Mouse (Mus musculus) liver, embryonic 14.5 days (tissue): ENCODE measurements around the gene Fuz. TPM values are rescaled to one million over a fixed set of nuclear protein-coding genes. Genes with fewer than 3 reads are reported as not detected.

ENCODE experiments used
- ATAC-seq: fragments of 200-750 bp; cut with Nextera tagmentation; 2 replicates; pipeline ENCODE4 v1.8.0; 2017; ENCODE audit warnings: moderate number of reproducible peaks, mild to moderate bottlenecking, moderate library complexity; ENCODE audit not compliant: insufficient read depth
- DNase-seq, 3 experiments: peaks; one replicate each; pipeline ENCODE4 v3.0.0-alpha.2; 2012 to 2013; ENCODE audit warnings: low read depth in 3 of 3, low spot score in 3 of 3
- H3K27ac ChIP-seq: fragments of 300-500 bp; sonication (generic); 2 replicates; pipeline ENCODE4 v1.5.1; 2014; ENCODE audit warnings: moderate library complexity, mild to moderate bottlenecking, control low read depth, inconsistent platforms
- H3K27me3 ChIP-seq: fragments of 300-500 bp; sonication (generic); 2 replicates; pipeline ENCODE4 v1.6.1; 2014; ENCODE audit warnings: mild to moderate bottlenecking, low read length, moderate library complexity; ENCODE audit not compliant: control insufficient read depth, insufficient read depth
- H3K36me3 ChIP-seq: fragments of 300-500 bp; sonication (generic); replicated peaks from 2 replicates; pipeline ENCODE4 v1.6.1; 2014; ENCODE audit warnings: low read depth; ENCODE audit not compliant: control insufficient read depth, insufficient read depth
- H3K4me1 ChIP-seq, 2 experiments: fragments of 200-500 bp in 1 of 2; fragments of 300-500 bp in 1 of 2; sonication (generic) in 1 of 2; replicated peaks; 2 replicates each; pipeline ENCODE4 v1.6.1; 2012 to 2014; ENCODE audit warnings: antibody characterized with exemption in 1 of 2, inconsistent platforms in 1 of 2, low read length in 1 of 2; ENCODE audit not compliant: control insufficient read depth in 2 of 2, insufficient read depth in 2 of 2
- H3K4me2 ChIP-seq: fragments of 300-500 bp; sonication (generic); 2 replicates; pipeline ENCODE4 v1.6.1; 2014; ENCODE audit warnings: low read depth, mild to moderate bottlenecking, control low read depth, moderate library complexity
- H3K4me3 ChIP-seq, 2 experiments: fragments of 200-500 bp in 1 of 2; fragments of 300-500 bp in 1 of 2; sonication (generic) in 1 of 2; 2 replicates each; pipeline ENCODE4 v1.5.1; 2012 to 2014; ENCODE audit warnings: low read depth in 2 of 2, low read length in 2 of 2, mild to moderate bottlenecking in 2 of 2, control low read depth in 1 of 2, inconsistent platforms in 1 of 2, moderate library complexity in 1 of 2; ENCODE audit not compliant: insufficient read depth in 1 of 2
- H3K9ac ChIP-seq: fragments of 300-500 bp; sonication (generic); replicated peaks from 2 replicates; pipeline ENCODE4 v1.6.1; 2014; ENCODE audit warnings: mild to moderate bottlenecking, control low read depth, moderate library complexity
- H3K9me3 ChIP-seq: fragments of 300-500 bp; sonication (generic); 2 replicates; pipeline ENCODE4 v1.6.1; 2016; ENCODE audit warnings: low read length, mixed read lengths; ENCODE audit not compliant: control insufficient read depth
- CTCF ChIP-seq: IDR thresholded peaks from 2 replicates; pipeline ENCODE4 v1.5.1; 2016; ENCODE audit warnings: antibody characterized with exemption, low read depth, control low read depth
- EP300 ChIP-seq: IDR thresholded peaks from 2 replicates; pipeline ENCODE4 v1.6.1; 2016; ENCODE audit warnings: antibody characterized with exemption, low read depth
- WGBS: fragments of 180-500 bp; shearing (Covaris S2); extraction: QIAGEN DNeasy Blood & Tissue Kit; methylation state at CpG from one replicate; pipeline ENCODE4 v1.1.7; 2014; ENCODE audit not compliant: insufficient replicate concordance; 5-methylcytosine and 5-hydroxymethylcytosine counted together
- polyA plus RNA-seq, 2 experiments: library from polyadenylated mRNA; depleted of rRNA in 1 of 2; stranded (reverse) in 1 of 2; unstranded in 1 of 2; fragments of >200 nt; fragmentation: Nextera tagmentation in 1 of 2; extraction: Ambion mirVana in 1 of 2; gene quantifications; 2 replicates each; pipeline versions ENCODE4 v1.2.1 to v1.2.3; 2012 to 2014

The Fuz gene
- polyA plus RNA-seq, 2 experiments = 5.0 to 5.9 TPM

DNA sequence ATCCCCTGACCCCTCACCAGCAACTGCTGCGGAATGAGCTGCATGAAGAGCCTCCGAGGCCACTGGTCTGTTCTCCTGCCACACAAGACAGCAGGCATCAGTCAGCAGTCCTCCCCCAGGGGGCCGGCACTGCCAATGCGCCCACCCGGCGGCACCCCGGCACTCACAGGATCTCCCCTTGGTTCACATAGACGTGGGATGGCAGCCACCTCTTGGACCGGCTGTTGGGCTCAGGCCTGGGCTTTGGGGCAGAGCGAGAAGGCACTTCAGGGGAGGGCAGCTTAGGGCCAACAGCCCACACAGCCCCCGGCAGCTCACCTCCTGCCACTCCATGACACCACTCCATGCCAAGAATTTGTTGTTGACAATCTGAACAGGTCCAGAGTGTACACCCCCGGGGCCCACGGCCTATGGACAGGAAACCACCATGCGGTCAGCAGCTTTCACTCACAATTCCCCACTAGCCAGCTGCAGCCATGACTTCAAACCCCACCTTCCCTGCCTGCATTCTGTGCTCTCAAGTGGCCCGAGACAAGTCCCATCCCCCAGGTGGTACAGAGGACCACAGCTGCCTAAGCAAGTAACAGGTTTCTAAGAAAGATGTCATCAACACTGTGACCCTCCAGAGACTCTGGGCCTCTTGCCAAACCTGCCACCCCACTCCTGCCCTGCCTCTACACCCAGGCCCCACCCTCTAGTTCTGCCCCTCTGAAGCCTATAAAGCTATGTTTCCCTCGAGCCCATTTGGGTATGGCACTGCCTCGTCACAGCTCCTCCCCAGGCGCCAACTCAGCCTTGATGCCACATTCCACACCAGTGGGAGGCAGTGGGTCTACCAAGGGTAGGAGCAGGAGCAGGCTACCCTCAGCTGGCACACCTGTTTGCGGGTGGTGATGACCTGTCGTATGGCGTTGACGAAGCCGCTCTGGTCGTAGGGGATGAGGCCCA is 31.0 kb upstream of the Fuz start:
- 76% methylated on average over 24 of the region's 24 CpGs for WGBS
- H3K9ac ChIP-seq = no peak overlapping the region
- peaks cover 10% of the 10 kb centered on the region for H3K36me3 ChIP-seq
- no peaks in the 10 kb centered on the region for H3K9me3 ChIP-seq
- no peak overlapping the region for H3K4me3 ChIP-seq
- no peak overlapping the region for H3K27ac ChIP-seq
- DNase-seq (no peak), ATAC-seq (no peak)
- no peak overlapping the region for H3K4me2 ChIP-seq
- no peaks in the 10 kb centered on the region for H3K27me3 ChIP-seq
- TF ChIP-seq EP300 (no peak), CTCF (no peak)
- peaks cover 6 to 16% of the 10 kb centered on the region in 2 experiments; a peak in 3 of 4 replicates for H3K4me1 ChIP-seq

GRCm38 (mm10) chr7:44866276-44867009 is 29.4 kb upstream of the Fuz start:
- H3K4me1 ChIP-seq = peaks cover 6 to 19% of the 10 kb centered on the region in 2 experiments
- H3K36me3 ChIP-seq = peaks cover 10% of the 10 kb centered on the region
- H3K9ac ChIP-seq = no peak overlapping the region; the same call in 1 of the 2 replicates
- no peaks in the 10 kb centered on the region for H3K9me3 ChIP-seq
- no peaks in the 10 kb centered on the region for H3K27me3 ChIP-seq
- no peak for ATAC-seq
- H3K4me2 ChIP-seq = no peak overlapping the region
- WGBS = 48% methylated on average over 15 of the region's 15 CpGs
- DNase-seq = no peak
- TF ChIP-seq CTCF (peak; percentile 52), EP300 (no peak)
- no peak overlapping the region; the same call in 1 of the 2 replicates for H3K27ac ChIP-seq
- no peak overlapping the region for H3K4me3 ChIP-seq

DNA sequence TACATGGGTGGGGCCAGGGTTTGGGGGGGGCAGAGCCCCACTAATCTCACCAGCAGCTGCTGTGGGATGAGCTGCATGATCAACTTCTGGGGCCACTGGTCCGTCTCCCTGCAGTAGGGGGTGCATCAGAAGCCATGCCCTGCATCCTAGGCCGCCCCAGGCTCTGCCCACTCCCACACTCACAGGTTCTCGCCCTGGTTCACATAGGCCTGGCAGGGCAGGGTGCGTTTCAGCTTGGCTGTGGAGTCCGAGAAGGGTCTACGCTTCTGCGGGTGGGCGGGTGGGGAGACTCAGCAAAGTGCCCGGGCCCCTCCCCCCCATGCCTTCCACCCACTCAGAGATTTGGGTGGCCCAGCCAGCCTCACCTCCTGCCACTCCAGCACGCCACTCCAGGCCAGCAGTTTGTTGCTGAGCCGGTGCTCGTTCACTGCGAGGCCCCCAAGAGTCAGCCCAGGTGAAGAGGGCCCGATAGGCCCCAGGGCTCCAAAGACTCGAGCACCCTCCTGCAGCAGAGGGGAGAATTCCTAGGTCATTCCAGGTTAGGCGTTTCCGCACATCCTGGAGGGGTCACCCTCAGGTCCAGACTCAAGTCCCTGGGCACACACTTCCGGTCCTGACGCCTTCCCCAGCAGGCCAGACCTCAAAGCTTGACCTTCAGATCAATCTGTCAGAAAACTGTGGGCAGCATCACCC is 28.7 kb upstream of the Fuz start:
- H3K9me3 ChIP-seq = no peaks in the 10 kb centered on the region
- peak overlapping the region; percentile 86; the same call in 1 of the 2 replicates for H3K4me2 ChIP-seq
- no peak overlapping the region for H3K4me3 ChIP-seq
- peaks cover 10% of the 10 kb centered on the region for H3K36me3 ChIP-seq
- no peak overlapping the region for H3K27ac ChIP-seq
- no peak for TF ChIP-seq EP300
- no peak for TF ChIP-seq CTCF
- 71% methylated on average over 19 of the region's 19 CpGs for WGBS
- H3K4me1 ChIP-seq = peaks cover 6 to 19% of the 10 kb centered on the region in 2 experiments
- no peak overlapping the region for H3K9ac ChIP-seq
- no peak for ATAC-seq
- DNase-seq = no peak
- H3K27me3 ChIP-seq = no peaks in the 10 kb centered on the region

GRCm38 (mm10) chr7:44867802-44868201 is 28.1 kb upstream of the Fuz start:
- ATAC-seq = no peak
- Histone ChIP-seq H3K4me1 (peaks cover 6 to 19% of the 10 kb centered on the region in 2 experiments), H3K27me3 (no peaks in the 10 kb centered on the region), H3K4me2 (peak overlapping the region; percentile 86), H3K4me3 (peak overlapping the region in 1 of 2 experiments; percentile 69; a peak in 1 of 4 replicates), H3K9ac (no peak overlapping the region), H3K27ac (no peak overlapping the region), H3K9me3 (no peaks in the 10 kb centered on the region), H3K36me3 (peaks cover 7% of the 10 kb centered on the region)
- DNase-seq = no peak
- TF ChIP-seq CTCF (no peak), EP300 (no peak)
- WGBS = 60% methylated on average over 9 of the region's 9 CpGs
